Mouse (Mus musculus): ENCODE measurements around the gene Rbm14. TPM values are rescaled to one million over a fixed set of nuclear protein-coding genes. Genes with fewer than 3 reads are reported as not detected.
"Not testable (repeated sequence)": the region's sequence is repeated elsewhere in the genome, so short reads cannot be mapped to it uniquely, and the experiment has no call there.

Gene Rbm14
- polyA plus RNA-seq, 1 experiment from 2014 or later, result 36.5 TPM

DNA sequence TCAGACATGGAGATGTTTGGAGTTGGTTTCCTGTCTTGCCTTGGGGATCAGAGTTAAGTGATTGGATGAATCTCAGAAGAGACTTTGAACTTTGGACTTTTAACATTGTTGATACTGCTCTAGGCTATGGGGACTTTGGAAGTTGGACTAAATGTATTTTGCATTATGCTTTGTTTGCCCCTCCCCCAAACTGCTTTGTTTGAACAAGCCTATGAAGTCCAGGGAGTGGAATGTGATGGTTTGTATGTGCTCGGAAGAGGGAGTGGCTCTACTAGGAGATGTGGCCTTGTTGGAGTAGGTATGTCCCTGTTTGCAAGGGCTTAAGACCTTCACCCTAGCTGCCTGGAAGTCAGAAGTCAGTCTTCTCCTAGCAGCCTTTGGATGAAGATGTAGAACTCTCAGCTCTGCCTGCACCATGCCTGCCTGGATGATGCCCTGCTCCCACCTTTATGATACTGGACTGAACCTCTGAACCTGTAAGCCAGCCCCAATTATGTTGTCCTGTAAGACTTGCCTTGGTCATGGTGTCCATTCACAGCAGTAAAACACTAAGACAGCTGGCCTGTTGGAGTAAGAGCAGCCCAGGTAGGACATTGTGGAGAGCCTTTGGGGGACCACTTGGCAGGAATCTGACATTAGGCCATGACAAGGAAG, 5.9 kb upstream of the Rbm14 start:
- no peak for TF ChIP-seq CTCF (IDR thresholded peaks at IDR 0.05)
- in situ Hi-C loops (cut with MboI; ENCODE audit: low pct_unique_long_range_greater_than_20kb), result no loop called here
- no peak for ATAC-seq
- CTCF ChIA-PET, result no interaction called here
- H3K27me3 ChIP-seq, result no peaks in the 10 kb centered on the region
- POLR2A ChIA-PET, result no interaction called here
- no peak for DNase-seq (ENCODE audit: low read depth, low spot score)

DNA sequence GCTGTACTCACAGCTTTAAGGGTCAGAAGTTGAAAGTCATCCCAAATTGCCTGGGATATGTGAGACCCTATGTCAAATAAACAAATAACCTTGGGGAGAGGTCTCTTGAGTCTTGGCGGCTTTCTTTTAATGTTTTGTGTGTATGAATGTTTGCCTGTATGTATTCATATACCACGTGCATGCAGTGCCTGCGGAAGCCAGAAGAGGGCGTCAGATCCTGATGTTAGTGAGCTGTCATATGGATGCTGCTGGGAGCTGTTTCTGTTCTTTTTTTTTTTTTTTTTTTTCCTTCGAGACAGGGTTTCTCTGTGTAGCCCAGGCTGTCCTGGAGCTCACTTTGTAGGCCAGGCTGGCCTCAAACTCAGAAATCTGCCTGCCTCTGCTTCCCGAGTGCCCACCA, 1.6 kb upstream of the Rbm14 start:
- no peaks in the 10 kb centered on the region for H3K27me3 ChIP-seq
- no peak for ATAC-seq
- in situ Hi-C loops (cut with MboI; ENCODE audit: low pct_unique_long_range_greater_than_20kb), result no loop called here
- CTCF ChIA-PET, result interaction anchor here (0.9 to 2.5 kb wide), 8 partner anchors 8 to 186 kb away, joined by 3 to 9 read pairs (median 4); partner anchors contain the start of genes Ccdc87 and Ccs
- POLR2A ChIA-PET, result interaction anchor here (0.6 to 1.0 kb wide), 2 partner anchors 11 to 13 kb away, joined by 4 to 6 read pairs; no protein-coding TSS in a partner anchor
- peak; percentile 1 for TF ChIP-seq CTCF (IDR thresholded peaks at IDR 0.05)
- no peak for DNase-seq (ENCODE audit: low read depth, low spot score)

DNA sequence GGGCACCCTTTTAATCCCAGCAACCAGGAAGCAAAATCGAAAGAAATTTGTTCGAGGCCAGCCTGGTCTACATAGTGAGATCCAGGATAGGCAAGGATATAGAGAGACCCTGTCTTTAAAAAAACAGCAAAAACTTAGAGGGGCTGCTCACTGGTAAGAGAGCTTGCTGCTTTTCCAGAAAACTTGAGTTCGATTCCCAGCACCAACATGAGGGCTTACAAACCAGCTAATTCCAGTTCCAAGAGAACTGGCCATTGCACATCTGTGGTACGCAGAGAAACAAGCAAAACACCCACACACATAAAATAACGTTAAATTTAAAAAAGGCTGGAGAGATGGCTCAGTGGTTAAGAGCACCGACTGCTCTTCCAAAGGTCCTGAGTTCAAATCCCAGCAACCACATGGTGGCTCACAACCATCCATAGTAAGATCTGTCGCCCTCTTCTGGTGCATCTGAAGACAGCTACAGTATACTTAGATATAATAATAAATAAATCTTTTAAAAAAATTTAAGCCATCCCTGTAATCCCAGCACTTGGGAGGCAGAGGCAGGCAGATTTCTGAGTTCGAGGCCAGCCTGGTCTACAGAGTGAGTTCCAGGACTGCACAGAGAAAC, 1.0 kb upstream of the Rbm14 start:
- DNase-seq (ENCODE audit: low read depth, low spot score); ATAC-seq; in situ Hi-C loops (cut with MboI; ENCODE audit: low pct_unique_long_range_greater_than_20kb); H3K27me3 ChIP-seq: not testable (repeated sequence)
- POLR2A ChIA-PET, result interaction anchor here (0.5 to 2.1 kb wide), 4 partner anchors 8 to 14 kb away, joined by 4 to 10 read pairs (median 5); no protein-coding TSS in a partner anchor
- CTCF ChIA-PET, result interaction anchor here (0.9 to 2.5 kb wide), 9 partner anchors 8 to 185 kb away, joined by 3 to 9 read pairs (median 4); partner anchors contain the start of genes Ccdc87 and Ccs

DNA sequence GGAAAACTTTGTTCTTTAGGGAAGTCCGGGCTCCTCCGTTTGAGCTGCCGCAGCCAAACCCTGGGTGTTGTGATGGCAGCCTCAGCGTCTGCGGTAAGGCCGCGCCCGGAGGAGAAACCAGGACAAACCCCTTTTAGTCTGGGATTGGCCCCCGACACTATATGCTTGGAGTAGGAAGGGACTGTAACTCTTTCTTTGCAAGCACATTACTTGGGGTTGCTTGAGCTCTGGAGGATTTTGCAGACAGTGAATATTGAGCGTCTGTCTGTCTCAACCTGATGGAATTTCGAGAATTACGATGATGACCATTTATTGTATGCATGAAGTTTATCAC, 442 bp upstream of the Rbm14 start:
- ChIA-PET POLR2A (interaction anchor here (0.5 to 2.1 kb wide), 4 partner anchors 9 to 18 kb away, joined by 4 to 10 read pairs (median 5); partner anchors contain the start of gene Rbm4), CTCF (interaction anchor here (1.0 to 2.5 kb wide), 6 partner anchors 9 to 54 kb away, joined by 3 to 9 read pairs (median 5); partner anchors contain the start of genes Ccdc87 and Ccs)
- in situ Hi-C loops (cut with MboI; ENCODE audit: low pct_unique_long_range_greater_than_20kb), result no loop called here
- H3K27me3 ChIP-seq, result no peaks in the 10 kb centered on the region
- DNase-seq (ENCODE audit: low read depth, low spot score), result no peak
- no peak for TF ChIP-seq CTCF (IDR thresholded peaks at IDR 0.05)
- no peak for ATAC-seq

DNA sequence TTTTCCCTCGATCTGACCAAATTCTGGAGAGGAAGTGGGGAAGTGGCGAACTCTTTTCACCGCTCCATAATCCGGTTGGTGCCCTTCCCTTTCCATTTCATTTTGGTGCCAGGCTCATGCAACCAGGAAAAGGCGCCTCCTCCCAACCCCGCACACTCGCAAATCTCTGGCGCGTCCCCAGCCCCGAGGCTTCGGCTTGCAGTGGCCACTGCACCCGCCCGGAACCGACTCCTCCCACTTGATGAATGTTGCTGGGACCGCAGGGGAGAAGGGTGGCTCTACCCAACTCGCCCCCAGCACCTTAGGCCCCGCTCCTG, 730 bp downstream of the Rbm14 start:
- ATAC-seq (peak; percentile 61), DNase-seq (ENCODE audit: low read depth, low spot score) (no peak)
- ChIA-PET CTCF (no interaction called here), POLR2A (interaction anchor here (0.7 to 2.1 kb wide), 2 partner anchors 10 to 45 kb away, joined by 3 to 6 read pairs; no protein-coding TSS in a partner anchor)
- H3K27me3 ChIP-seq, result no peaks in the 10 kb centered on the region
- TF ChIP-seq CTCF (IDR thresholded peaks at IDR 0.05), result no peak
- in situ Hi-C loops (cut with MboI; ENCODE audit: low pct_unique_long_range_greater_than_20kb), result no loop called here

DNA sequence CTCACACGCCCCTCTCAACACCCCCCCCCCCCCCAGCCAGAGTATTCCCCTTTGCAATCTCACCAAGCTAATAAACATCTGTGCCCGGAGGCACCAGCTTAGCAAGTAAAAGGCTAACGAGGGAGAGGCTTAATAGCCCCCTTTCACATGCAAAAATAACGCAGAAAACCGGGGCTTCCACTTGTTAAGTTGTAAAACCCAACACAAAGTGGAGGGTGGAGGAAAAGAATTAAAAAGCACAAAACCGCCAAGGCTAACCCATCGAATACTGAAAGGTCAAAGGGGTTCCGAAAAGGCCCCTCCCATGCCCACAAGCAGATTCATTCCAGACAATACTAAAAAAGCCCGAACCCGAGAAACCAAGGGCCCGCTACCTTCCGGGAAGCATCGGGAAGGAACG, 1.1 kb downstream of the Rbm14 start:
- in situ Hi-C loops (cut with MboI; ENCODE audit: low pct_unique_long_range_greater_than_20kb), result no loop called here
- TF ChIP-seq CTCF (IDR thresholded peaks at IDR 0.05), result no peak
- POLR2A ChIA-PET, result interaction anchor here (2.7 kb wide), 1 partner anchor 16 kb away, joined by 8 read pairs; the partner anchor contains the start of gene Rbm4
- no peak for ATAC-seq
- no peak for DNase-seq (ENCODE audit: low read depth, low spot score)
- CTCF ChIA-PET, result no interaction called here
- no peaks in the 10 kb centered on the region for H3K27me3 ChIP-seq

DNA sequence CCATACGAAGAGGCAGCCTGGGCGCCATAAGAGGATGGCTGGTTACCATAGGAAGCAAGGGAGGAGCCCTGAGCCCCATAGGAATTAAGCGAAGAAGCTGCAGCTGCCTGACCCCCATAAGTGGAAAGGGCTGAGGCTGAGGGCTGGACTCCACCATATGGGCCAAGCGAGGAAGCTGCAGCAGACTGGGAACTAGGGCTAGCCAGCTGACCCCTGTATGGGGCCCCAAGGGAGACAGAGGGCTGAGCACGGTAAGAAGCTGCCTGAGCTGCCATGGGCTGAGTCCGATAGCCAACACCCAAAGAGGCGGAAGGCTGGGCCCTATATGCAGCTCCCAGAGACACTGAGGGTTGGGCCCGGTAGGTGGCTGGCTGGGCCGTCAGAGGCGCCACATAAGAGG, 8.2 kb downstream of the Rbm14 start:
- DNase-seq (ENCODE audit: low read depth, low spot score) (no peak), ATAC-seq (no peak)
- TF ChIP-seq CTCF (IDR thresholded peaks at IDR 0.05), result no peak
- POLR2A ChIA-PET, result interaction anchor here (1.3 to 1.8 kb wide), 2 partner anchors 8 to 10 kb away, joined by 4 to 6 read pairs; partner anchors contain the start of genes Gm21992, Rbm14 and Rbm4
- in situ Hi-C loops (cut with MboI; ENCODE audit: low pct_unique_long_range_greater_than_20kb), result no loop called here
- CTCF ChIA-PET, result no interaction called here
- H3K27me3 ChIP-seq, result no peaks in the 10 kb centered on the region

DNA sequence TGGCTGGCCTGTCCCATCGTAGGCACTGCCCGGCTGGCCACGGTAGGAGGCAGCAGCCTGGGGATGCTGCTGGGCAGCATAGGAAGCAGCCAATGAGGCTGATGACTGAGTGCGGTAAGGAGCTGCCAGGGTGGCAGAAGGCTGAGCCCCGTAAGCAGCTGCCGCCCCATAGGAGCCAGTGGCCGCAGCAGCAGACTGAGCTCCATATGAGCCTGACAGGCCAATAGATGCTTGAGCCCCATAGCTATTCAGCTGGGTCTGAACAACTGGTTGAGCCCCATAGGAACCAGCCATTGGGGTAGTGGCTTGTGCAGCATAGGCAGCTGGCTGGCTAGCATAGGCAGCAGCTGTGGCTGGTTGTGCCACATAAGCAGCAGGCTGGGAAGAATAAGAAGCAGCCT, 8.7 kb downstream of the Rbm14 start:
- ChIA-PET POLR2A (interaction anchor here (0.5 to 1.8 kb wide), 3 partner anchors 9 to 10 kb away, joined by 4 to 6 read pairs (median 4); partner anchors contain the start of genes Gm21992, Rbm14 and Rbm4), CTCF (no interaction called here)
- peak; percentile 26 for ATAC-seq
- no peaks in the 10 kb centered on the region for H3K27me3 ChIP-seq
- no peak for DNase-seq (ENCODE audit: low read depth, low spot score)
- TF ChIP-seq CTCF (IDR thresholded peaks at IDR 0.05), result no peak
- in situ Hi-C loops (cut with MboI; ENCODE audit: low pct_unique_long_range_greater_than_20kb), result no loop called here

DNA sequence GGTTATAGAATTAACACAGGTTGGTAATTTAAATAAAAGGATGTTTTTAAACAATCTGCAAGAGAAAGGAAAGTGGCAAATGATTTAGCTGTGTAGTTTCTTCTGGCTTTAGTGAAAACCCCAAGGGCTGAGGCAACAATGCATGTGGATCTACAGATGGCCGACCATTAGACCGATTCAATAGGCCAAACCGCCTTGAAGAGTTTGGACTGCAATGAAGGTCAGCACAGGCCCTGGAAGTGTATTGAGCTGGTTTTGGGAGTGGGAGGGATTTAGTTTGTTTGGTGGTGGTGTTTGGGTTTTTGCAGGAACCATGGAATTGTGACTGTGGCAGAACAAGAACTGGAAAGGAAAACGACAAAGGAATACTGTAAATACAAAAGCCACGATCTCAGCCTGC, 12.4 kb downstream of the Rbm14 start:
- in situ Hi-C loops (cut with MboI; ENCODE audit: low pct_unique_long_range_greater_than_20kb), result no loop called here
- ChIA-PET POLR2A (interaction anchor here (0.6 kb wide), 2 partner anchors 348 to 949 kb away, joined by 3 to 4 read pairs; no protein-coding TSS in a partner anchor), CTCF (no interaction called here)
- no peak for DNase-seq (ENCODE audit: low read depth, low spot score)
- no peaks in the 10 kb centered on the region for H3K27me3 ChIP-seq
- TF ChIP-seq CTCF (IDR thresholded peaks at IDR 0.05), result no peak
- no peak for ATAC-seq

DNA sequence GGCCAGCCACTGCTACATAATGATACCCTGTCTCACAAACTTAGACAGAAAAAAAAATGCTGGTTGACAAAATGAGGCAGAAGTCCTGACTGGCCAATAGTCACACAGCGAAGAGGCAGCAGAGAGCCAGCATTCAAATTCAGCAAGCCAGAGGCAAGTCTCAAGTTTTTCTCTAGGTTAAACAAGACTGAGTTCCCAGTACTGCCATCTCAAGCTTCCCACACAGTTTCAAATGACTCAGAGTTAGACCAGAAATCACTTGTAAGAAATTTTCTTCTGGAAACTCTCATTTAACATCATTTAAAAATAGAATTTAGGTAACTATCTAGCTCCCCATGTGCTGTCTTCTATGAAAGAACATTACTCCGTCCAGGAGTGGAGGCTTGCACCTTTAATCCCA, 13.6 kb downstream of the Rbm14 start:
- no peak for ATAC-seq
- CTCF ChIA-PET, result no interaction called here
- in situ Hi-C loops (cut with MboI; ENCODE audit: low pct_unique_long_range_greater_than_20kb), result no loop called here
- H3K27me3 ChIP-seq, result no peaks in the 10 kb centered on the region
- POLR2A ChIA-PET, result no interaction called here
- no peak for DNase-seq (ENCODE audit: low read depth, low spot score)
- TF ChIP-seq CTCF (IDR thresholded peaks at IDR 0.05), result no peak

DNA sequence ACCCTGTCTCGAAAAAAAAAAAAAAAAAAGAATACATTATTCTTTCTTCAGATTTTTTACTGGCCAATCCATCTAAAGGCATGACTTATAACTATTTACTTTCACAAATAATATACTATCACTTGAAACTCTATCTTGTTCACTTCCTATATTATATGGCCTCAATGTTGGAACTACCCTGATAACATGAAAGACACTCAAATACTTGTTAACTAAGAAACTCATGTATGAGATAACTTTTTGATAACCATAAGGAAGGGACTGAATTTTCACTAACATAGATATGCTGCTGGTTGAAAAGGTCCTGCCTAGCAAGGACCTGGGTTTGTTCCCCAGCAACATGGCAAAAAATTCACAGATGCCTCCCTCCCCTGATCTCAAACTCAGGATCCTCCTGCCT, 15.5 kb downstream of the Rbm14 start:
- in situ Hi-C loops (cut with MboI; ENCODE audit: low pct_unique_long_range_greater_than_20kb), result no loop called here
- no peaks in the 10 kb centered on the region for H3K27me3 ChIP-seq
- DNase-seq (ENCODE audit: low read depth, low spot score), result no peak
- no peak for ATAC-seq
- ChIA-PET POLR2A (no interaction called here), CTCF (no interaction called here)
- TF ChIP-seq CTCF (IDR thresholded peaks at IDR 0.05), result no peak

Measured in Patski (cell line).